Mouse (Mus musculus): Measurements from ENCODE around the gene Atl1. TPM values are rescaled to one million over a fixed set of nuclear protein-coding genes. Genes with fewer than 3 reads are reported as not detected.

Gene Atl1
- polyA plus RNA-seq, 1 experiment, result 10.2 TPM

DNA sequence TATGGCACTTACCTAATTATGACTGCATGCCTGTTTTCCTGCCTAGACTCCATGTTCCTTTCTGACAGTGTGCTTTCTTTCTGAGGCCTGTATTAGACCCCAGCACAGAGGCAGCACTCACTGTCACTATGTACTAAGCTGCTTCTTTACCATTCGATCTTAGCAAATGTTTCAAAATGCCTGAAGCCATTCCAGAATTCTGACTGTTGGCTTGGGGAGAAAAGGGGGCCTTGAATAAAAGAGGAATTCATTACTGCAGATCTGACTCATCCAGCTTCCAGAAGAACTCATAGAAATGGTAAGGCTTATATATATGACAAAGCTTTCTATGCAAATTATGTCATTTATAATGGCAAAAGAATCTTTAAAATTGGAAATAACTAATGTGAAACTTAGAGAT, 4.1 kb upstream of the Atl1 start:
- Histone ChIP-seq H3K9me3 (replicated peaks; ENCODE audit: control insufficient read depth, insufficient read depth, low read length, poor library complexity, severe bottlenecking) (no peaks in the 10 kb centered on the region), H3K27me3 (ENCODE audit: control insufficient read depth, insufficient read depth, low read length, poor library complexity, severe bottlenecking) (no peaks in the 10 kb centered on the region), H3K27ac (ENCODE audit: insufficient read depth, low read length) (no peak overlapping the region), H3K4me3 (ENCODE audit: low read depth, low read length) (no peak overlapping the region), H3K9ac (ENCODE audit: low read depth, poor library complexity, severe bottlenecking) (no peak overlapping the region), H3K4me1 (ENCODE audit: control insufficient read depth, insufficient read depth, low read length) (peaks cover 2% of the 10 kb centered on the region), H3K36me3 (ENCODE audit: control insufficient read depth, insufficient read depth, low read length, poor library complexity, severe bottlenecking) (no peaks in the 10 kb centered on the region)
- TF ChIP-seq EP300 (IDR thresholded peaks at IDR 0.05; ENCODE audit: insufficient read depth, low read depth, low read length) (no peak), POLR2A (IDR thresholded peaks at IDR 0.05; ENCODE audit: insufficient read depth, low read length) (no peak)

DNA sequence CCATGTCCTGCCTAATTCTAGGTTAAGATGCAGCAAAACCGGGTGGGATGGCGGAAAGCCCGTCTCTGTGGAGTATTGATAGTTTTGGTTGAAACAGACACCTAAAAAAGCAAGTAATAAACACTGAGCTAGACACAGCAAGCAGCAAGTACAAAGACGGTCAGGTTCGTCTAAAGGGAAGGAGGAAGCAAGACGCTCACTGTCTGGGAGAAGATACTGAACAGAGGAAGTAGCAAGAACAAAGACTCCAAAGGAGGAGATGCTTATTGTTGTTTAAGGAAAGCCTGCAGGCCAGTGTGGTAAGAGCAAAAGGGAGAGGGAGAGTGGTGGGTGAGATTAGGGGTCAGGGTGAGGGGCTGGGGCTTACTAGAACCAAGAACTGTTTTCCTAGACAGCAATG, 2.4 kb upstream of the Atl1 start:
- H3K9ac ChIP-seq (ENCODE audit: low read depth, poor library complexity, severe bottlenecking), result no peak overlapping the region
- H3K27ac ChIP-seq (ENCODE audit: insufficient read depth, low read length), result no peak overlapping the region
- no peaks in the 10 kb centered on the region for H3K9me3 ChIP-seq (replicated peaks; ENCODE audit: control insufficient read depth, insufficient read depth, low read length, poor library complexity, severe bottlenecking)
- TF ChIP-seq EP300 (IDR thresholded peaks at IDR 0.05; ENCODE audit: insufficient read depth, low read depth, low read length), result no peak
- no peak for TF ChIP-seq CTCF (IDR thresholded peaks at IDR 0.05; ENCODE audit: low read depth, low read length)
- no peak for TF ChIP-seq POLR2A (IDR thresholded peaks at IDR 0.05; ENCODE audit: insufficient read depth, low read length)
- no peak overlapping the region for H3K4me3 ChIP-seq (ENCODE audit: low read depth, low read length)
- no peaks in the 10 kb centered on the region for H3K36me3 ChIP-seq (ENCODE audit: control insufficient read depth, insufficient read depth, low read length, poor library complexity, severe bottlenecking)
- H3K27me3 ChIP-seq (ENCODE audit: control insufficient read depth, insufficient read depth, low read length, poor library complexity, severe bottlenecking), result no peaks in the 10 kb centered on the region
- H3K4me1 ChIP-seq (ENCODE audit: control insufficient read depth, insufficient read depth, low read length), result peaks cover 2% of the 10 kb centered on the region

- no peaks in the 10 kb centered on the region for H3K27me3 ChIP-seq (ENCODE audit: control insufficient read depth, insufficient read depth, low read length, poor library complexity, severe bottlenecking)
- no peak overlapping the region for H3K27ac ChIP-seq (ENCODE audit: insufficient read depth, low read length)
- peaks cover 2% of the 10 kb centered on the region for H3K4me1 ChIP-seq (ENCODE audit: control insufficient read depth, insufficient read depth, low read length)
- no peak overlapping the region for H3K4me3 ChIP-seq (ENCODE audit: low read depth, low read length)
- no peak for TF ChIP-seq POLR2A (IDR thresholded peaks at IDR 0.05; ENCODE audit: insufficient read depth, low read length)
- no peak for TF ChIP-seq CTCF (IDR thresholded peaks at IDR 0.05; ENCODE audit: low read depth, low read length)
- TF ChIP-seq EP300 (IDR thresholded peaks at IDR 0.05; ENCODE audit: insufficient read depth, low read depth, low read length), result no peak
- no peaks in the 10 kb centered on the region for H3K9me3 ChIP-seq (replicated peaks; ENCODE audit: control insufficient read depth, insufficient read depth, low read length, poor library complexity, severe bottlenecking)
- no peaks in the 10 kb centered on the region for H3K36me3 ChIP-seq (ENCODE audit: control insufficient read depth, insufficient read depth, low read length, poor library complexity, severe bottlenecking)
- no peak overlapping the region for H3K9ac ChIP-seq (ENCODE audit: low read depth, poor library complexity, severe bottlenecking)
Observed at GRCm38 (mm10) chr12:69890476-69890875, 1.9 kb upstream of the Atl1 start.

DNA sequence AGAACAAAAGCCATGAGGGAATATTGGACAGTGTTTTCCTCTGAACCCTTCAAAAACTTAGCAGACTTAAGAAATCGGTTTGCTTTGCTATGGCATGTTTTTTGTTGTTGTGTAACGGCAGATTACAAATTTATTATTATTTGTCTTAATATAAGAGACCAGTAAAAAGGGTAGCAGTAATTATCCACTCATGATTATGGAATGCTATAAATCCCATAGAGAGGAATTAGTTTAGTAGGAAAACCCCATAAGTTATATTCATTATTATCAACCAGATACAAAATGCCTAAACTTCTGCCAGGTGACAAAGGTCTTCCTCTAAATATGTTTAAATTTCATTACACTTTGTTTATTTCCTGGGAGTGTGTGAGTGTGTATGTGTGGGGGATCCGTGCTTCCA, 693 bp upstream of the Atl1 start:
- Histone ChIP-seq H3K9me3 (replicated peaks; ENCODE audit: control insufficient read depth, insufficient read depth, low read length, poor library complexity, severe bottlenecking) (no peaks in the 10 kb centered on the region), H3K4me1 (ENCODE audit: control insufficient read depth, insufficient read depth, low read length) (peaks cover 2% of the 10 kb centered on the region), H3K9ac (ENCODE audit: low read depth, poor library complexity, severe bottlenecking) (peak overlapping the region; percentile 80), H3K27me3 (ENCODE audit: control insufficient read depth, insufficient read depth, low read length, poor library complexity, severe bottlenecking) (no peaks in the 10 kb centered on the region), H3K4me3 (ENCODE audit: low read depth, low read length) (peak overlapping the region; percentile 83), H3K36me3 (ENCODE audit: control insufficient read depth, insufficient read depth, low read length, poor library complexity, severe bottlenecking) (no peaks in the 10 kb centered on the region), H3K27ac (ENCODE audit: insufficient read depth, low read length) (peak overlapping the region; percentile 41; the same call in 1 of the 2 replicates)
- no peak for TF ChIP-seq CTCF (IDR thresholded peaks at IDR 0.05; ENCODE audit: low read depth, low read length)
- TF ChIP-seq POLR2A (IDR thresholded peaks at IDR 0.05; ENCODE audit: insufficient read depth, low read length), result no peak
- TF ChIP-seq EP300 (IDR thresholded peaks at IDR 0.05; ENCODE audit: insufficient read depth, low read depth, low read length), result no peak

GRCm38 (mm10) chr12:69893927-69894326, 1.5 kb downstream of the Atl1 start:
- no peak overlapping the region for H3K9ac ChIP-seq (ENCODE audit: low read depth, poor library complexity, severe bottlenecking)
- H3K4me1 ChIP-seq (ENCODE audit: control insufficient read depth, insufficient read depth, low read length), result peaks cover 2% of the 10 kb centered on the region
- no peak overlapping the region for H3K27ac ChIP-seq (ENCODE audit: insufficient read depth, low read length)
- H3K36me3 ChIP-seq (ENCODE audit: control insufficient read depth, insufficient read depth, low read length, poor library complexity, severe bottlenecking), result no peaks in the 10 kb centered on the region
- TF ChIP-seq POLR2A (IDR thresholded peaks at IDR 0.05; ENCODE audit: insufficient read depth, low read length) (no peak), EP300 (IDR thresholded peaks at IDR 0.05; ENCODE audit: insufficient read depth, low read depth, low read length) (no peak), CTCF (IDR thresholded peaks at IDR 0.05; ENCODE audit: low read depth, low read length) (peak; percentile 55)
- no peaks in the 10 kb centered on the region for H3K27me3 ChIP-seq (ENCODE audit: control insufficient read depth, insufficient read depth, low read length, poor library complexity, severe bottlenecking)
- no peaks in the 10 kb centered on the region for H3K9me3 ChIP-seq (replicated peaks; ENCODE audit: control insufficient read depth, insufficient read depth, low read length, poor library complexity, severe bottlenecking)
- no peak overlapping the region for H3K4me3 ChIP-seq (ENCODE audit: low read depth, low read length)

- H3K27ac ChIP-seq (ENCODE audit: insufficient read depth, low read length), result no peak overlapping the region
Observed at GRCm38 (mm10) chr12:69895046-69895445, 2.6 kb downstream of the Atl1 start.

More at GRCm38 (mm10) chr12:69895046-69895445, 2.6 kb downstream of the Atl1 start:
- H3K9me3 ChIP-seq (replicated peaks; ENCODE audit: control insufficient read depth, insufficient read depth, low read length, poor library complexity, severe bottlenecking), result no peaks in the 10 kb centered on the region
- no peaks in the 10 kb centered on the region for H3K36me3 ChIP-seq (ENCODE audit: control insufficient read depth, insufficient read depth, low read length, poor library complexity, severe bottlenecking)
- H3K4me3 ChIP-seq (ENCODE audit: low read depth, low read length), result no peak overlapping the region
- no peak overlapping the region for H3K9ac ChIP-seq (ENCODE audit: low read depth, poor library complexity, severe bottlenecking)
- peaks cover 2% of the 10 kb centered on the region for H3K4me1 ChIP-seq (ENCODE audit: control insufficient read depth, insufficient read depth, low read length)
- TF ChIP-seq POLR2A (IDR thresholded peaks at IDR 0.05; ENCODE audit: insufficient read depth, low read length), result no peak
- no peak for TF ChIP-seq EP300 (IDR thresholded peaks at IDR 0.05; ENCODE audit: insufficient read depth, low read depth, low read length)
- no peak for TF ChIP-seq CTCF (IDR thresholded peaks at IDR 0.05; ENCODE audit: low read depth, low read length)
- H3K27me3 ChIP-seq (ENCODE audit: control insufficient read depth, insufficient read depth, low read length, poor library complexity, severe bottlenecking), result no peaks in the 10 kb centered on the region

All from ES-Bruce4 (cell line).